Mouse (Mus musculus) WW6 (cell line): ENCODE data around the gene Eya2.

Experiments used
- DNase-seq: peaks from one replicate; pipeline ENCODE4 v3.0.0-alpha.2; 2013; ENCODE audit warnings: low read depth, low spot score

Gene Eya2

GRCm38 (mm10) chr2:165651031-165651430 is 56.2 kb downstream of the Eya2 start:
- DNase-seq = no peak

GRCm38 (mm10) chr2:165652281-165652680 is 57.4 kb downstream of the Eya2 start:
- DNase-seq = no peak

- no peak for DNase-seq
Observed at GRCm38 (mm10) chr2:165653001-165653921, 58.4 kb downstream of the Eya2 start.

- no peak for DNase-seq
Observed at GRCm38 (mm10) chr2:165654151-165654550, 59.3 kb downstream of the Eya2 start.

GRCm38 (mm10) chr2:165654696-165655491 is 60.1 kb downstream of the Eya2 start:
- DNase-seq = no peak

- no peak for DNase-seq
Observed at GRCm38 (mm10) chr2:165656541-165656940, 61.7 kb downstream of the Eya2 start.

GRCm38 (mm10) chr2:165656956-165657355 is 62.1 kb downstream of the Eya2 start:
- no peak for DNase-seq

GRCm38 (mm10) chr2:165659552-165659951 is 64.7 kb downstream of the Eya2 start:
- no peak for DNase-seq

- DNase-seq = no peak
Observed at GRCm38 (mm10) chr2:165663266-165663665, 68.4 kb downstream of the Eya2 start.

GRCm38 (mm10) chr2:165664648-165665047 is 69.8 kb downstream of the Eya2 start:
- no peak for DNase-seq

GRCm38 (mm10) chr2:165665176-165665575 is 70.3 kb downstream of the Eya2 start:
- DNase-seq = no peak

- DNase-seq = no peak
Observed at GRCm38 (mm10) chr2:165667096-165667495, 72.3 kb downstream of the Eya2 start.

- no peak for DNase-seq
Observed at GRCm38 (mm10) chr2:165682719-165683118, 87.9 kb downstream of the Eya2 start.

GRCm38 (mm10) chr2:165687516-165687915 is 92.7 kb downstream of the Eya2 start:
- no peak for DNase-seq

GRCm38 (mm10) chr2:165688896-165689295 is 94.1 kb downstream of the Eya2 start:
- DNase-seq = no peak

- DNase-seq = no peak
Observed at GRCm38 (mm10) chr2:165691016-165691415, 96.2 kb downstream of the Eya2 start.

GRCm38 (mm10) chr2:165692944-165693660 is 98.3 kb downstream of the Eya2 start:
- no peak for DNase-seq

- no peak for DNase-seq
Observed at GRCm38 (mm10) chr2:165694767-165695166, 99.9 kb downstream of the Eya2 start.

GRCm38 (mm10) chr2:165700252-165700908 is 105.5 kb downstream of the Eya2 start:
- DNase-seq = no peak

GRCm38 (mm10) chr2:165703033-165703805 is 108.4 kb downstream of the Eya2 start:
- no peak for DNase-seq

- DNase-seq = no peak
Observed at GRCm38 (mm10) chr2:165708266-165708665, 113.4 kb downstream of the Eya2 start.
